Mouse (Mus musculus): ENCODE results near the gene Smim15. TPM values are rescaled to one million over a fixed set of nuclear protein-coding genes. Genes with fewer than 3 reads are reported as not detected.

The Smim15 gene
- polyA plus RNA-seq, 1 experiment, result 3.3 TPM

- Histone ChIP-seq H3K36me3 (ENCODE audit: control insufficient read depth, insufficient read depth, low read length) (no peaks in the 10 kb centered on the region), H3K4me1 (ENCODE audit: control insufficient read depth, insufficient read depth, insufficient read length, low read length) (no peaks in the 10 kb centered on the region), H3K4me3 (ENCODE audit: low read depth, low read length) (no peak overlapping the region), H3K27me3 (ENCODE audit: control insufficient read depth, insufficient read depth, low read length) (no peaks in the 10 kb centered on the region), H3K27ac (ENCODE audit: insufficient read depth, low read depth, low read length) (no peak overlapping the region)
- TF ChIP-seq POLR2A (IDR thresholded peaks at IDR 0.05; ENCODE audit: low read depth, low read length), result no peak
- no peak for TF ChIP-seq CTCF (IDR thresholded peaks at IDR 0.05; ENCODE audit: extremely low read depth, insufficient read length, insufficient replicate concordance, low read depth, low read length)
- WGBS, result 82% methylated on average over 6 of the region's 6 CpGs
Observed at GRCm38 (mm10) chr13:108077476-108077875, 33.2 kb downstream of the Smim15 start.

GRCm38 (mm10) chr13:108077901-108078300 is 33.7 kb downstream of the Smim15 start:
- no peak overlapping the region for H3K4me3 ChIP-seq (ENCODE audit: low read depth, low read length)
- no peak for TF ChIP-seq CTCF (IDR thresholded peaks at IDR 0.05; ENCODE audit: extremely low read depth, insufficient read length, insufficient replicate concordance, low read depth, low read length)
- TF ChIP-seq POLR2A (IDR thresholded peaks at IDR 0.05; ENCODE audit: low read depth, low read length), result no peak
- H3K36me3 ChIP-seq (ENCODE audit: control insufficient read depth, insufficient read depth, low read length), result no peaks in the 10 kb centered on the region
- H3K4me1 ChIP-seq (ENCODE audit: control insufficient read depth, insufficient read depth, insufficient read length, low read length), result no peaks in the 10 kb centered on the region
- H3K27me3 ChIP-seq (ENCODE audit: control insufficient read depth, insufficient read depth, low read length), result no peaks in the 10 kb centered on the region
- WGBS, result 88% methylated on average over 4 of the region's 4 CpGs
- no peak overlapping the region for H3K27ac ChIP-seq (ENCODE audit: insufficient read depth, low read depth, low read length)

DNA sequence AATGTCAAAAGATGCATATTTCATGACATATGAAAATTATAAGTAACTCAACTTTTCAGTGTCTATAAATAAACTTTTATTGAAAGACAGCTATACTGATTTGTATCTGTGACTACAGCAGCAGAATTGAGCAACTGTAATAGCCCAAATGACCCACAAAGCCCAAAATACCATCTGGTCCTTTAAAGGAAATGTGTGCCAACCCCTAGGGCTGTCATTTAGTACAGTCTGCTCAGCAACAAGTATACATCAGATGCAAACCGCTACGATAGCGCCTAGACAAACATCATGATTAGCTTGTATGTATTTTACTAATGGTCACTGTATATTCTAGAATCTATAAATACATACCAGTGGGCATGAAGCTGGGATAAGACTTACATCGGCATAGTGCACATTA is 39.8 kb downstream of the Smim15 start:
- no peaks in the 10 kb centered on the region for H3K4me1 ChIP-seq (ENCODE audit: control insufficient read depth, insufficient read depth, insufficient read length, low read length)
- 94% methylated on average over 4 of the region's 4 CpGs for WGBS
- H3K27me3 ChIP-seq (ENCODE audit: control insufficient read depth, insufficient read depth, low read length), result no peaks in the 10 kb centered on the region
- TF ChIP-seq CTCF (IDR thresholded peaks at IDR 0.05; ENCODE audit: extremely low read depth, insufficient read length, insufficient replicate concordance, low read depth, low read length), result no peak
- TF ChIP-seq POLR2A (IDR thresholded peaks at IDR 0.05; ENCODE audit: low read depth, low read length), result no peak
- no peak overlapping the region for H3K4me3 ChIP-seq (ENCODE audit: low read depth, low read length)
- H3K27ac ChIP-seq (ENCODE audit: insufficient read depth, low read depth, low read length), result no peak overlapping the region
- H3K36me3 ChIP-seq (ENCODE audit: control insufficient read depth, insufficient read depth, low read length), result no peaks in the 10 kb centered on the region; the same call in 1 of the 2 replicates

DNA sequence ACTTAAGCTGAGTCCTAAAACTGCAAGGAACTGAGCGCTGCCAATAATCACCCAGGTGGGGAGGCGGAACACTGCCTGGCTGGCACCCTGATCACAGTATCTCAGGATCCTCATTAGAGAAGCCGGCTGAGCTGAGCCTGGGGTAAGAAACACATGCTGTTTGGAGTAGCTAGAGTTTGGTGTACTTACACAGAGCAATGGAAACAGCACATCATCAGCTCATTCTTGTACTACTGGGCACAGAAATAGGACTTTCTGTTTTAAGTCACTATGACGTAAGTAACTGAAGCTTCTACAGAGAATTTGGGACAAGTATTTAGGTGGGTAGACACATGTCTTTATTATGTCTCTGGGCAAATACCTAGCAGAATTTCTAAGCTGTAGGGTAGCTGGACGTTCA is 41.8 kb downstream of the Smim15 start:
- H3K4me3 ChIP-seq (ENCODE audit: low read depth, low read length), result no peak overlapping the region
- 88% methylated on average over 5 of the region's 5 CpGs for WGBS

DNA sequence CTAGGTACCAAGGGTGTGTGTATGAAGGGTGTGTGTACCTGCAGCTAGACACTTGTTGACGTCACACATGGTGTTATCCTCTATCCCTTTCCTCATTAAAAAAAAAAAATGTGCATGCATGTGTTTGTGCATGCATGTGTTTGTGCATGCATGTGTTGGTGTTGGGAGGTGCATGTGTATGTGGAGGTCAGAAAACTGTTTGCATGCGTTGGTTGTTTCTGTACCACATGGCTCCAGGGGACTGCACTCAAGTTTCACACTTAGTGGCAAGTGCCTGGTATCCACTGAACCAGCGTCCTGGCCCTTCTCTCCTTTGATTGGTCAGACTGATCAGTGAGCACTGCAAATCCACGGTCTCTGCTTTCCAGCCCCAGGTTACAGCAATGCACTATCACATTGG is 42.5 kb downstream of the Smim15 start:
- 86% methylated on average over 4 of the region's 4 CpGs for WGBS
- no peaks in the 10 kb centered on the region; the same call in 1 of the 2 replicates for H3K36me3 ChIP-seq (ENCODE audit: control insufficient read depth, insufficient read depth, low read length)
- no peaks in the 10 kb centered on the region for H3K27me3 ChIP-seq (ENCODE audit: control insufficient read depth, insufficient read depth, low read length)
- H3K4me1 ChIP-seq (ENCODE audit: control insufficient read depth, insufficient read depth, insufficient read length, low read length), result no peaks in the 10 kb centered on the region
- H3K27ac ChIP-seq (ENCODE audit: insufficient read depth, low read depth, low read length), result no peak overlapping the region
- H3K4me3 ChIP-seq (ENCODE audit: low read depth, low read length), result no peak overlapping the region
- TF ChIP-seq CTCF (IDR thresholded peaks at IDR 0.05; ENCODE audit: extremely low read depth, insufficient read length, insufficient replicate concordance, low read depth, low read length) (no peak), POLR2A (IDR thresholded peaks at IDR 0.05; ENCODE audit: low read depth, low read length) (no peak)

More for the DNA sequence above, 41.8 kb downstream of the Smim15 start:
- no peaks in the 10 kb centered on the region; the same call in 1 of the 2 replicates for H3K36me3 ChIP-seq (ENCODE audit: control insufficient read depth, insufficient read depth, low read length)
- TF ChIP-seq CTCF (IDR thresholded peaks at IDR 0.05; ENCODE audit: extremely low read depth, insufficient read length, insufficient replicate concordance, low read depth, low read length) (no peak), POLR2A (IDR thresholded peaks at IDR 0.05; ENCODE audit: low read depth, low read length) (no peak)
- H3K27ac ChIP-seq (ENCODE audit: insufficient read depth, low read depth, low read length), result no peak overlapping the region
- no peaks in the 10 kb centered on the region for H3K4me1 ChIP-seq (ENCODE audit: control insufficient read depth, insufficient read depth, insufficient read length, low read length)
- H3K27me3 ChIP-seq (ENCODE audit: control insufficient read depth, insufficient read depth, low read length), result no peaks in the 10 kb centered on the region

- Histone ChIP-seq H3K27me3 (ENCODE audit: control insufficient read depth, insufficient read depth, low read length) (no peaks in the 10 kb centered on the region), H3K36me3 (ENCODE audit: control insufficient read depth, insufficient read depth, low read length) (no peaks in the 10 kb centered on the region), H3K27ac (ENCODE audit: insufficient read depth, low read depth, low read length) (no peak overlapping the region), H3K4me1 (ENCODE audit: control insufficient read depth, insufficient read depth, insufficient read length, low read length) (no peaks in the 10 kb centered on the region; the same call in 1 of the 2 replicates), H3K4me3 (ENCODE audit: low read depth, low read length) (no peak overlapping the region)
- whole genome bisulfite sequencing, result 93% methylated on average over 7 of the region's 7 CpGs
- TF ChIP-seq CTCF (IDR thresholded peaks at IDR 0.05; ENCODE audit: extremely low read depth, insufficient read length, insufficient replicate concordance, low read depth, low read length), result no peak
- no peak for TF ChIP-seq POLR2A (IDR thresholded peaks at IDR 0.05; ENCODE audit: low read depth, low read length)
Observed at GRCm38 (mm10) chr13:108092290-108092689, 48.0 kb downstream of the Smim15 start.

GRCm38 (mm10) chr13:108094681-108095080 is 50.4 kb downstream of the Smim15 start:
- Histone ChIP-seq H3K36me3 (ENCODE audit: control insufficient read depth, insufficient read depth, low read length) (no peaks in the 10 kb centered on the region), H3K4me3 (ENCODE audit: low read depth, low read length) (no peak overlapping the region), H3K27ac (ENCODE audit: insufficient read depth, low read depth, low read length) (no peak overlapping the region), H3K27me3 (ENCODE audit: control insufficient read depth, insufficient read depth, low read length) (no peaks in the 10 kb centered on the region), H3K4me1 (ENCODE audit: control insufficient read depth, insufficient read depth, insufficient read length, low read length) (no peaks in the 10 kb centered on the region; the same call in 1 of the 2 replicates)
- TF ChIP-seq CTCF (IDR thresholded peaks at IDR 0.05; ENCODE audit: extremely low read depth, insufficient read length, insufficient replicate concordance, low read depth, low read length) (no peak), POLR2A (IDR thresholded peaks at IDR 0.05; ENCODE audit: low read depth, low read length) (no peak)
- WGBS, result 56% methylated on average over 5 of the region's 5 CpGs
